Mouse (Mus musculus) left cerebral cortex, adult 8-10 months (tissue): ENCODE measurements at regions not wholly inside any gene's neighbourhood (a gene's known extent, or its start where the extent isn't known, plus 50 kb on each side); places are given as distances from the start of the nearest gene placed in this dataset.

Source experiments
- DNase-seq, 2 experiments: peaks; one replicate each; pipeline ENCODE4 v3.0.0; 2022; ENCODE audit warnings: low spot score in 2 of 2

DNA sequence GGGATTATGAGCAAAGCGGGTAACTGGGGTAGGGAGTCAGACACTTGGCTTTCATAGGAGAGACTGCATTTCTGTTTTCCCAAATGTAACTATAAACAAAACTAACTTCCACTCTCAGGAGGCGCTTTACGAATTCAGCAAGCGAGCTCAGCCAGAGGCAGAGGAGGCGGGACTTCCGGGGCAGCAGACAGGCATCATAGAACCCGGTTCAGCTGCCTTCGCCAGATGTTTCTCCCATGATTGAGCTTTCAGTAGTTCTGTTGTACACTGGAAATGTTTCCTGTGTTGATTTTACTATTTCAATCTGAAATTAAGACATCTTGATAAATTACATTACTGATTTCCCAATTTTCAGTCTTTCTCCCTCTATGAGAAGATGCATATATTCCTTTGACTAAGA lies 92.9 kb downstream of the Zfp365 start:
- no peak for DNase-seq

- no peak for DNase-seq
Measured at GRCm38 (mm10) chr10:67813901-67814300, 98.6 kb downstream of the Zfp365 start.

DNA sequence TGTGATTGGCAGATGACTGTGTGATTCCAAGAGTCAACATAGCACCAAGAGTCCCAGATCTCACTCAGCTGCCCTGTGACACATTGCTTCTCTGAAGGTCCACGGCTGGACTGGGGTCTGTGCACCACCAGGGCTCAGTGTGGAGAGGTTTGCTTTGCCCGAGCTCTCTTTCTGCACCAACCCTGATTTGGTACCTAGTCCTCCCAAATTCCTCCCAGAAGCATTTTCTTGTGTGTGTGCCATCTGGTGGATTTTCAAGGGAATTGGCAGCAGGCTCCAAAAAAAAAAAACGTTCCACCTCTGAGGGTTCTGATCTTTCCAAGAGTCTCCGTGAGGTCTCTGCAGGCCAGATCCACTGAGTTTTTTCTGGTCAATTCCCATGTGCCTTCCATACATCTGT lies 107.3 kb downstream of the Zfp365 start:
- DNase-seq = no peak

- no peak for DNase-seq
Measured at GRCm38 (mm10) chr10:67804637-67805036, 107.8 kb downstream of the Zfp365 start.

DNA sequence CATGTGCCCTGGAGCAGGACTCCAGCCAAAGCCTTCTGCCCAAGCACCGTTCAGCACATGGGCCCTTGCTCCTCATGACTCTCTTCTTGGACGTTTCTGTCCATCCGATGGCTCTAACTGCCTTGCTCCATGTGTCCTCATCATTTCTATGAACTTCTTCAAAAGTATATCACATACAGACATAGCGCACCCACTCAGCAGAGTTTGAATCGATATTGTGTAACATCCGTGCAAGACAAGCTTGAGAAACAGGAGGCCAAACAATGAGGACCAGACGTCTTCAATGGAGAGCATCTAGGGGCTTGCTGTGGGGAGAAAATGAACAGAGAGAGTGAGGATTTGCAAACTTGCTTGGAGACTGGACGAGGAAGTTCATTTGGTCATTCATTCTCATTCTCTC lies 110.3 kb downstream of the Zfp365 start:
- DNase-seq = no peak

DNA sequence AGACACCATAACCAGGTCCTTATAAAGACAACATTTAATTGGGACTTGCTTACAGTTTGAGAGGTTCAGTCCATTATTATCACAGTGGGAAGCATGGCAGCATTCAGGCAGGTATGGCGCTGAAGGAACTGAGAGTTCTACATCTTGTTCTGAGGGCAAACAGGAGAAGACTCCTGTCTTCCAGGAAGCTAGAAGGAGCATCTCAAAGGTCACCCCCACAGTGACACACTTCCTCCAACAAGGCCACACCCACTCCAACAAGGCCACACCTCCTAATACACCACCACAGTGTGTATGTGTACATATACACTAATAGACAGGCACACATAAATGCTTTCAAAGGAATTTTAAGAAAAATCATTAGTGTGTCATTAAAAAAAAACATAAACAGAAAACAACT lies 110.8 kb downstream of the Zfp365 start:
- DNase-seq = no peak

GRCm38 (mm10) chr10:67798991-67799390 lies 113.5 kb downstream of the Zfp365 start:
- DNase-seq = no peak

DNA sequence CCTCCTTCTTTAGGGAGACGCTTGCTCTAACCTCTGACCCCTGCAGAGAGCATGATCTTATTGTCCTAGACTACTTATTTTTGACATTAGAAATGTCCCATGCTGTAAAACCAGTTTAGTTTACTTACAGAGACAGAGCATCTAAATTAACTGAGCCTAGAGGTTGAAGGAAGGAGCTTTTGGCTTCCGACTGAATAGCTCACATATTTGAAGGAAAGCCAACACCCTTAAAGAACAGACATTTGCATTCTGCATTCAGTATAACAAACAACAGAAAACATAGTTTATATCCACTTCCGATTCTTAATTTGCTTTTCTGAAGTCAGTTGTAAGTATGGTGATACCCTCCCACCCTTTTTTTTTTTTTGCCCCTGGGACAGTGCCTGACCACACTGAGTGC lies 119.3 kb downstream of the Zfp365 start:
- no peak for DNase-seq

GRCm38 (mm10) chr10:67789651-67790050 lies 122.8 kb downstream of the Zfp365 start:
- DNase-seq = no peak

GRCm38 (mm10) chr10:67788116-67788515 lies 124.3 kb downstream of the Zfp365 start:
- DNase-seq = no peak

DNA sequence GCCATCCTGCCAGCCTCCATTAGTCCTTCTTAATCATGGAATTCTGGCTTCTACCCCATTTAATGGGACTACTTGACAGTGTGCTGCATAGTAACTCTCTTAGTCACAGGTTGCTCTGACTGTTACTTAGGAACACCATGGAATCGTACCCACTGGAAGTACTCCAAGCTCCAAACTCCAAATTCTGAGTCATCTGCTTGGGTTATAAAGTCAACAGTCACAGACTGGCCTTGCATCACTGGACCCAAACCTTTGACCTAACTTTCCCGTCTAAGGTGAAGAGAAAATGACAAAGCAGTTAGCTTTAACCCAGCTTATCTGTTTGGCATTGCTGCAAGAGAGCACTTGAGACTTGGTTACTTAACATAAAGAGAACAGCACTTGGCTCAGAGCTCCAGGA lies 126.9 kb downstream of the Zfp365 start:
- no peak for DNase-seq

DNA sequence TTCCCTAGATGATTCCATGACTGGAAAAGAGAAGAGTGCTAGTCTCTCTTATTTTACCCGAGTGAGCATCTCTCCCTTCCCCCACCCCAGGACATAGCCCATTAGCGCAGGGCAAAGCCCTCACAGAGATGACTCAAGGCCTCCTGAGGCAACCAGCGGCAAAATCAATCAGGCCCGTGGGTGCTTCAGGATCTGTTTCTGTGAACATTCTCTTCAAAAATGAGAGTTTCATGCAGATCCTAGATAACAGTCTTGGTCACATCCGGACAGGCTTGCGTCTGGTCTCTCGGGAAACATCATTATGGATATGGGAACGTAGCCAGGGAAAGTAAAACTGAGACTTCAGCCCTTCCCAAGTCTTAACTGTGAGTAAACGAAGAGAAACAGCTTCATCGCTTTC lies 134.1 kb downstream of the Zfp365 start:
- no peak for DNase-seq

DNA sequence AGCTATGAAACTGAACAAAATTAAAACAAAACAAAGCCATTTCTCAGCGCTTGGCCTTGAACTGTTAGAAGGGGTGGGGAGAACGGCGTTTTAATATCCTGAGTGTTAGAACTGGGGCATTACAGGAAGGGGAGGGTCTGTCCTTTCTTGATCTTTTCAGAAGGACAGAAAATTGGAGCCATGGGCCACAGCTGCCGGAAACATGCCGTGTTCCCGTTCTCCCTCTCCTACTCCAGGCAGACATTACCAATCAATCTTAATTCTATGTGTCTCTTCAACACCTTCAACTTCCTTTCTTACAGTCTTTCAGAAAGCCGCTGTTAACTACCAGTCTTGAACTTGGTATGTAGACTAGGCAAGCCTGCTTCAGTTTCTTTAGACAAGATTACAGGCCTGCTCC lies 134.7 kb downstream of the Zfp365 start:
- no peak for DNase-seq

DNA sequence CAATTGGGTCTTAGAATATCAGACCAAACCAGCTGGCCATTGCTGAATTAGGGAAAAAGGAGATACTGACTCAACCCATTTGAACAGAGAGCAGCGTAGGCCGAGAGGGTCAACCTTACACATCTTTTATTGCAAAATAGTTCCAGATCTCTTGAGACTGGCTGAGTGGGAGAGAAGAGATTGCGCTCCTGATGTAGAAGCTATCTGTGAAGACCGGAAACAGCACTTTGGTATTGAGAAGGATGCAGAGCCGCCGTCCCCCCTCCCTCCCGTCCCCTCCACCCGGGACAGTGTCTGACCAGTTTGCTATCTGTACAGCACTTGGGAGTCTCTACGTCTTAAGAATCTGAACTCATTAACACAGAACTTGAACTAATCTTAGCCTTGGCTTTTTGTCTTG lies 135.6 kb downstream of the Zfp365 start:
- DNase-seq = no peak

DNA sequence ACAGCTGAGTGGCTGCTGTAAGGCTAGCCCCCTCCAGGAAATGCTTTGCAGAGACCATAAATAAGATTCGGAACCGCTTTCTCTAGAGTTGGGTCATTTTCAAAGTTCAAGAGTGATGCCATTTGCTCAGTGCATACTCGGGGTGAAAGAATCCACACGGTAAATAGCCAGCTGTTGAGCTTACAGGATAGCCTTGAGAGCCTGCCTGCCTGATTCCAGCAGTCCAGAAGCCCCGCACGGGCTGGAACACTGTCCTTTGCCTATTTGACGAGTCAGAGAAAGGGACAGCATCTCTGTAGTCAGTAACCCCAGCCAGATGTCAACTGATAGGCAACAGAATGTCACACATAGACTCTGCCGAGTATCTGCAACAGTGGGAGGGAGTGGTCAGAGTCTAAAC lies 140.7 kb downstream of the Zfp365 start:
- DNase-seq = no peak

DNA sequence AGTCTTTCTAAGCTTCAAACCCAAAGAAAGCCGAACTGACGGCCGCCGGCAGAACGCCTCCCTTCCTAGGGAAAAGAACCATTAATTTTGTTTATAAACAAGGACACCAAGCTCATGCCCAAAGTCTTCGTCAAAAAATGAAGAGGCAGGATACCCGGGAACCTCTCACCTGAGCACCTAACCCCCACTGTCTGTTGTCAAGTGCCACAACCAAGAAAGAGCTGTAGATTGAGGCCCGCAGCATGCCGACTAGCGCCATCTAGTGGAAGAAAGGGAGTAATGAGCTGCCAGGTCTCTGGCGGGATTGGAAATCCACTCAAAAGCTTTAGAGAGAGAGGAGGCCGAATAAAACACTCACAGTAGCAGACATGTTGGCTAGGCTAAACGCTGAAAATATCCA lies 146.4 kb downstream of the Zfp365 start:
- peak in 1 of 2 experiments; percentile 8 for DNase-seq

GRCm38 (mm10) chr10:67760424-67760823 lies 152.0 kb downstream of the Zfp365 start:
- DNase-seq = no peak

- no peak for DNase-seq
Measured at GRCm38 (mm10) chr10:67748121-67748520, 164.3 kb downstream of the Zfp365 start.

DNA sequence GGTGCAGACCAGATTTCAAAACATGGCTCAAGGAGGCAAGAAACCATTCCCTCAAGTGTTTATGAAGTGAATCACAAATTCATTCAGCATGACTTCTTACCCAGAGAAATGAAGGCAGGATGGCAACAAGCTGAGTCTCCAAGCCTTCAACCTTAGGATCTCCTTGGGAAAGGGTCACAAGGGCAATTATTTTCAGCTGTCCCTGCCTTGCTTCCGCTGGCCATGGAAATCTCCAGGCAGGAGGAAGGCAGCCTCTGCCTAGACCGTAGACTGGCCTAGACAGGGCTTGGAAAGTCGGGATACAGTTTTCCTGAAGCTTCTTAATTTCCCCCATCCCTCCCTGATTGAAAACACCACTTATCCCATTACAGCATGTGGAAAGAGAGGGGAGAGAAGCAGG lies 165.0 kb downstream of the Zfp365 start:
- no peak for DNase-seq

GRCm38 (mm10) chr10:67746140-67746539 lies 166.3 kb downstream of the Zfp365 start:
- no peak for DNase-seq

- DNase-seq = no peak
Measured at GRCm38 (mm10) chr10:67743561-67743960, 168.9 kb downstream of the Zfp365 start.

GRCm38 (mm10) chr10:67742824-67743223 lies 169.6 kb downstream of the Zfp365 start:
- no peak for DNase-seq

- no peak for DNase-seq
Measured at GRCm38 (mm10) chr10:67742305-67742704, 170.2 kb downstream of the Zfp365 start.

DNA sequence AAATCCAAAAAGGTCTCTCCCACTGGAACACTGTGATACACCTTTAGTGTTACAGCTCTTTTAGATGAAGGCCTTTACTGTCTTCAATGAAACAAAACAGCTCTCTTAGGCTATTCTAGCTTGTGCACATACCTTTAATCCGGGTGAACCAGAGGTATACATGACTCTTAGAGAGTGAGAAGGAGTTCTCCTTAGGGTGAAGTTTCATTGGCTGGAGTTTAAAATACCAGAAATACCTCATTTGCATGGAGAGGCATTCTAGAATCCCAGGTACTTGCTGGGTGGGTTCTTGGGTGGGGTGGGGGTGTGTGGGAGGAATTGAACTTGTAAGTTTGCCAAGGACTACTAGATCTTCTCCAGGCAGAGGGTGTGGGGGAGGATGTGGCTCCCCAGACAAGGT lies 173.3 kb downstream of the Zfp365 start:
- DNase-seq = no peak

GRCm38 (mm10) chr10:67736636-67737035 lies 175.8 kb downstream of the Zfp365 start:
- DNase-seq = no peak
